Mouse (Mus musculus) CH12.LX (cell line): ENCODE measurements at regions not wholly inside any gene's neighbourhood (a gene's known extent, or its start where the extent isn't known, plus 50 kb on each side); places are given as distances from the start of the nearest gene placed in this dataset.

Source experiments
- CHD2 ChIP-seq: IDR thresholded peaks from 2 replicates; pipeline ENCODE4 v1.6.1; 2011; ENCODE audit warnings: low read length, improper control_type of control experiment
- IRF4 ChIP-seq: IDR thresholded peaks from 2 replicates; pipeline ENCODE4 v1.6.1; 2014; ENCODE audit warnings: low read depth, mild to moderate bottlenecking, inconsistent platforms, low read length, improper control_type of control experiment
- POLR2A ChIP-seq: IDR thresholded peaks from 2 replicates; pipeline ENCODE4 v1.6.1; 2011; ENCODE audit warnings: low read depth, mild to moderate bottlenecking, improper control_type of control experiment, low read length
- RAD21 ChIP-seq: IDR thresholded peaks from 2 replicates; pipeline ENCODE4 v1.6.1; 2011; ENCODE audit warnings: low read depth, mild to moderate bottlenecking, low read length, improper control_type of control experiment, moderate library complexity
- TBP ChIP-seq: conservative IDR thresholded peaks from 2 replicates; pipeline ENCODE4 v1.6.1; 2011; ENCODE audit warnings: low read depth, low read length, improper control_type of control experiment

DNA sequence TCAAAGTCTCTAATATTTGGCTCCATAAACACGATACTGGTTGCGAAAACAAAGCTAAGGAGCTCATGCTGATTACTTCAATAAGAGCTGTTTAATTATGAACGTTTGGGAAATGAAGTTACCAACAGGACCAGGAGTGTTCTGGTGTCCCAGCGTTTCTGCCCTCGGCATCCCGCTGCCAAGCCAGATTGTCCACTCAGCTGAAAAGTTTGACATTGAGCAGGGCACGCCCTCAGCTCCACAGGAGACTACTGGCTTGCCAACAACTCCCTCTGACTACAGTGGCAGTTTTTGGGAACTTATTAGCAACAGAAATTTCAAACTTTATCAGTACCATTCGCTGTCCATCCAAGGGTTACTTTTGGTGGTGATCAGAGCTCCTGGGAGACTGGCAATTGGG is 87.9 kb downstream of the Osr1 start:
- TF ChIP-seq IRF4 = no peak
- no peak for TF ChIP-seq CHD2
- TF ChIP-seq RAD21 = no peak
- no peak for TF ChIP-seq TBP
- TF ChIP-seq POLR2A = no peak
